Mouse (Mus musculus): ENCODE data around the gene Mocs2. TPM values are rescaled to one million over a fixed set of nuclear protein-coding genes. Genes with fewer than 3 reads are reported as not detected.

Mocs2 gene
- polyA plus RNA-seq, 1 experiment from 2014 or later: 62.7 TPM

- ATAC-seq (replicated peaks; ENCODE audit: insufficient number of reproducible peaks, insufficient read depth, low FRiP score, low read depth): no peak
- 80% methylated on average over 4 of the region's 4 CpGs for WGBS
- H3K27ac ChIP-seq: no peak overlapping the region
These were observed 15.3 kb downstream of the Mocs2 start for GRCm38 (mm10) chr13:114833351-114833750.

GRCm38 (mm10) chr13:114834580-114834979 lies 16.5 kb downstream of the Mocs2 start:
- 33% methylated on average over 2 of the region's 2 CpGs for WGBS

More at GRCm38 (mm10) chr13:114833351-114833750, 15.3 kb downstream of the Mocs2 start:
- Histone ChIP-seq H3K4me1 (replicated peaks) (peaks cover 2% of the 10 kb centered on the region), H3K9ac (no peak overlapping the region), H3K27me3 (no peaks in the 10 kb centered on the region), H3K9me3 (replicated peaks) (no peaks in the 10 kb centered on the region), H3K4me2 (no peak overlapping the region), H3K4me3 (no peak overlapping the region), H3K36me3 (peaks cover 10% of the 10 kb centered on the region)

DNA sequence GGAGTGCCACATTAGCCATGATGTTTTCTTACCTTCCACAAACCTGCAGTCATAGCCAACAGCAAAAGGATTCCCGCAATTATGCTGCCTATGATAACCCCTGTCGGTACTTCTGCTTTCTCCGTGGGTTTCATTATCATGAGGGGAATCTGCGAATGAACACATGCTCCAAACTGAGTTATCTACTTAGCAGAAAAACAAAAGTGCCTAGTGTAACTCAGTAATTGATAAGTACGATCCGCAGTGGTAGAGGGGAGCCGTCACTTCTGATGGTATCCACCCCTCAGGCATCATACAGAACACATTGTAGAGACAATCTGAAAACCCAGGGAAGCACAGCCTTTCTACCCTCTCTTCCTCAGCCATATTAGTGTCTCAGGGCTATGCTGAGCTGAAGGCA lies 19.0 kb downstream of the Mocs2 start:
- no peak overlapping the region for H3K9ac ChIP-seq
- no peaks in the 10 kb centered on the region for H3K27me3 ChIP-seq
- H3K4me3 ChIP-seq: no peak overlapping the region
- no peaks in the 10 kb centered on the region for H3K36me3 ChIP-seq
- H3K9me3 ChIP-seq (replicated peaks): no peaks in the 10 kb centered on the region
- no peak for ATAC-seq (replicated peaks; ENCODE audit: insufficient number of reproducible peaks, insufficient read depth, low FRiP score, low read depth)
- H3K27ac ChIP-seq: no peak overlapping the region
- 72% methylated on average over 7 of the region's 7 CpGs for WGBS
- H3K4me2 ChIP-seq: no peak overlapping the region
- peaks cover 10% of the 10 kb centered on the region for H3K4me1 ChIP-seq (replicated peaks)

More at GRCm38 (mm10) chr13:114834580-114834979, 16.5 kb downstream of the Mocs2 start:
- no peak for ATAC-seq (replicated peaks; ENCODE audit: insufficient number of reproducible peaks, insufficient read depth, low FRiP score, low read depth)
- H3K4me2 ChIP-seq: no peak overlapping the region
- H3K4me1 ChIP-seq (replicated peaks): peaks cover 10% of the 10 kb centered on the region
- H3K9me3 ChIP-seq (replicated peaks): no peaks in the 10 kb centered on the region
- H3K9ac ChIP-seq: no peak overlapping the region
- no peak overlapping the region for H3K4me3 ChIP-seq
- H3K27me3 ChIP-seq: no peaks in the 10 kb centered on the region
- H3K36me3 ChIP-seq: peaks cover 8% of the 10 kb centered on the region
- no peak overlapping the region for H3K27ac ChIP-seq

- Histone ChIP-seq H3K36me3 (no peaks in the 10 kb centered on the region), H3K4me2 (no peak overlapping the region), H3K4me1 (replicated peaks) (peaks cover 10% of the 10 kb centered on the region), H3K9me3 (replicated peaks) (no peaks in the 10 kb centered on the region), H3K27me3 (no peaks in the 10 kb centered on the region), H3K9ac (no peak overlapping the region), H3K4me3 (no peak overlapping the region), H3K27ac (peak overlapping the region; percentile 62)
- 18% methylated on average over 5 of the region's 5 CpGs for WGBS
- peak; percentile 79 for ATAC-seq (replicated peaks; ENCODE audit: insufficient number of reproducible peaks, insufficient read depth, low FRiP score, low read depth)
These were observed 20.5 kb downstream of the Mocs2 start for GRCm38 (mm10) chr13:114838535-114838990.

DNA sequence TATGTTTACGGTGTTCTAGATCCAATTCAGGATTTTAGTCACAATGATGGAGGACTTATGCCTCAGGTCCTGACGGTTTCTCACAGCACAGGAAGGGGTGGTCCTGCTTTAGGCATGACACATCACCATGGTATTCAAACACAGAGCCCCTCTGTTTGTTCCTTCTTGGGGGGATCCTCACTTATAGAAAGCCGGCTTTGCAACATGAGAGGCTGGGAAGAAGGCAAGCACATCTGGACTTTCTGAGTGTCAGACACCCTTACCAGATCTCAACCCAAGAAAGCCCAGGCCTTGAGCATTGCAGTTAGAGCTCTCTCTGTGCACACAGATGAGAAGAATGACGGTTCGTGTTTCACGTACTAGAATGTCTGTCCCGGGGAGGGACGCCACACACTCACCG lies 21.1 kb downstream of the Mocs2 start:
- no peak overlapping the region for H3K4me3 ChIP-seq
- no peaks in the 10 kb centered on the region for H3K36me3 ChIP-seq
- WGBS: 69% methylated on average over 9 of the region's 9 CpGs
- no peaks in the 10 kb centered on the region for H3K9me3 ChIP-seq (replicated peaks)
- H3K9ac ChIP-seq: no peak overlapping the region
- peak overlapping the region; percentile 62 for H3K27ac ChIP-seq
- H3K4me1 ChIP-seq (replicated peaks): peaks cover 10% of the 10 kb centered on the region
- ATAC-seq (replicated peaks; ENCODE audit: insufficient number of reproducible peaks, insufficient read depth, low FRiP score, low read depth): no peak; the same call in 1 of the 2 replicates
- H3K4me2 ChIP-seq: no peak overlapping the region
- no peaks in the 10 kb centered on the region for H3K27me3 ChIP-seq

DNA sequence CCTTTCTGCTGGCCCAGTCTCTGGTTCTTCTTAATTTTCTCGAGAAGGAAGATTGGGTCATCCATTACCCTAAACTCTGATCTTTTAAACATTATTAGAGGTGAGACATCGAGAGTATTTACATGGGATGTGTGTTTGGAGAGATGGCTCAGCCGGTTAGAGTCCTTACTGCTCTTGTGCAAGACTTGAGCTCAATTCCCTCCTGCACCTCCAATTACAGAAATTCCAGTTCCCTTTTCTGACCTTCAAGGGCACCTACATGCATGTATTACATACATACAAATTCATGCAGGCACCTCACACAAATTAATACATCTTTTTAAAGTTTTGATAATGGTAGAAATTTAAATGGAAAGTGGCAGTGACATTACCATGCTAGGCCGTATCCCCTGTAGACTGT lies 22.5 kb downstream of the Mocs2 start:
- Histone ChIP-seq H3K27me3 (no peaks in the 10 kb centered on the region), H3K36me3 (no peaks in the 10 kb centered on the region), H3K9me3 (replicated peaks) (no peaks in the 10 kb centered on the region), H3K9ac (no peak overlapping the region), H3K4me3 (no peak overlapping the region), H3K4me1 (replicated peaks) (peaks cover 10% of the 10 kb centered on the region), H3K27ac (no peak overlapping the region), H3K4me2 (no peak overlapping the region)
- 83% methylated on average over 4 of the region's 4 CpGs for WGBS
- ATAC-seq (replicated peaks; ENCODE audit: insufficient number of reproducible peaks, insufficient read depth, low FRiP score, low read depth): no peak

DNA sequence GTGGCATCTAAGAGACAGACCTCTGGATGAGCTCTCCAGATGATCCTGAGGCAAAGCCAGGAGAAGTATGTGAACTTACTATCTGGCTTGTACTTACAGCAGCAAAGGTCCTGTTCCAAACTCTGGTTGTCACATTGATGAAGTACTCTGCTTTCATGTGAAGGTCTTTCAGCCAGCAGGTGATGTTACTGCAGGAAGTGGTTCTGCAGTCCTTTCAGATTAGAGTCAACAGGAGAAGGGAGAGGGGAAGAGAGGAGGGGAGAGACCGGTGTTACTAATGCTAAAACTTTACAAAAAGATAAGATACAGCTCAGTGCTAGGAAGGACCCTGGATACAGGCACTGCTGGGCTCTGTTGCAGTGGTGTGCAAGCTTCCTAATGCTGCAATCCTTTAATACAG lies 25.3 kb downstream of the Mocs2 start:
- no peak for ATAC-seq (replicated peaks; ENCODE audit: insufficient number of reproducible peaks, insufficient read depth, low FRiP score, low read depth)
- 6% methylated on average over 1 of the region's 1 CpGs for WGBS
- H3K4me3 ChIP-seq: no peak overlapping the region
- H3K36me3 ChIP-seq: no peaks in the 10 kb centered on the region
- H3K9ac ChIP-seq: no peak overlapping the region
- H3K4me1 ChIP-seq (replicated peaks): peaks cover 9% of the 10 kb centered on the region
- H3K9me3 ChIP-seq (replicated peaks): no peaks in the 10 kb centered on the region
- no peak overlapping the region for H3K27ac ChIP-seq
- no peaks in the 10 kb centered on the region for H3K27me3 ChIP-seq
- H3K4me2 ChIP-seq: no peak overlapping the region

GRCm38 (mm10) chr13:114845804-114846203 lies 27.8 kb downstream of the Mocs2 start:
- Histone ChIP-seq H3K9me3 (replicated peaks) (no peaks in the 10 kb centered on the region), H3K4me1 (replicated peaks) (no peaks in the 10 kb centered on the region), H3K4me2 (no peak overlapping the region), H3K27me3 (no peaks in the 10 kb centered on the region), H3K4me3 (no peak overlapping the region), H3K27ac (no peak overlapping the region), H3K9ac (no peak overlapping the region), H3K36me3 (no peaks in the 10 kb centered on the region)
- 68% methylated on average over 6 of the region's 6 CpGs for WGBS
- ATAC-seq (replicated peaks; ENCODE audit: insufficient number of reproducible peaks, insufficient read depth, low FRiP score, low read depth): no peak; the same call in 1 of the 2 replicates

- Histone ChIP-seq H3K9ac (no peak overlapping the region), H3K4me1 (replicated peaks) (no peaks in the 10 kb centered on the region), H3K4me2 (no peak overlapping the region), H3K36me3 (no peaks in the 10 kb centered on the region), H3K27ac (no peak overlapping the region), H3K27me3 (no peaks in the 10 kb centered on the region), H3K4me3 (no peak overlapping the region), H3K9me3 (replicated peaks) (no peaks in the 10 kb centered on the region)
- WGBS: 55% methylated on average over 3 of the region's 3 CpGs
- ATAC-seq (replicated peaks; ENCODE audit: insufficient number of reproducible peaks, insufficient read depth, low FRiP score, low read depth): no peak
These were observed 30.9 kb downstream of the Mocs2 start for GRCm38 (mm10) chr13:114848945-114849344.

- Histone ChIP-seq H3K4me2 (no peak overlapping the region), H3K9ac (no peak overlapping the region), H3K27me3 (no peaks in the 10 kb centered on the region), H3K36me3 (no peaks in the 10 kb centered on the region), H3K9me3 (replicated peaks) (no peaks in the 10 kb centered on the region), H3K4me3 (no peak overlapping the region), H3K27ac (no peak overlapping the region), H3K4me1 (replicated peaks) (0 out of 2 replicates have a peak, but pooled peaks cover 2% of the 10 kb centered on the region)
- WGBS: 74% methylated on average over 6 of the region's 6 CpGs
- no peak for ATAC-seq (replicated peaks; ENCODE audit: insufficient number of reproducible peaks, insufficient read depth, low FRiP score, low read depth)
These were observed 34.5 kb downstream of the Mocs2 start for GRCm38 (mm10) chr13:114852264-114853111.

- Histone ChIP-seq H3K36me3 (no peaks in the 10 kb centered on the region), H3K4me1 (replicated peaks) (0 out of 2 replicates have a peak, but pooled peaks cover 2% of the 10 kb centered on the region), H3K9ac (no peak overlapping the region), H3K9me3 (replicated peaks) (no peaks in the 10 kb centered on the region), H3K27me3 (no peaks in the 10 kb centered on the region), H3K27ac (no peak overlapping the region), H3K4me3 (no peak overlapping the region), H3K4me2 (no peak overlapping the region)
- ATAC-seq (replicated peaks; ENCODE audit: insufficient number of reproducible peaks, insufficient read depth, low FRiP score, low read depth): no peak
- 90% methylated on average over 2 of the region's 2 CpGs for WGBS
These were observed 35.1 kb downstream of the Mocs2 start for GRCm38 (mm10) chr13:114853152-114853551.

DNA sequence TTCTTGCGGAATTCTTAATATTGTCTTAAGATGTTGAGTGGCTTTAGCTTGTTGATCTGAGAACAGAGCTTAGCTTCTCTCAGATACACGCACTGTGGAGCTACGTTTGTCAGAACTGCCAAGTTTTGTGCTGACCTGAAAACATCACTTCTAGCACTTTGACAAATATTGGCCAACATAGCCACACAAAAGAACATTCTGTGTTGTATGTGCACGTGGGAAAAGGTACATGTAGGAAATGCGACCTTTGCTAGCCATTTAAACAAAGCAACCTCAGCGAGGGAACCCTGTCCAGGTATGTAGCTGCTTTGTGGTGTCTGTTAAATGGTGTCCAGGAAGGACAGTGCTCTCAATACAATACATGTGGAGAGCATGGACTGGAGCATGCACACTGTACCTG lies 36.0 kb downstream of the Mocs2 start:
- Histone ChIP-seq H3K36me3 (no peaks in the 10 kb centered on the region), H3K4me1 (replicated peaks) (0 out of 2 replicates have a peak, but pooled peaks cover 2% of the 10 kb centered on the region), H3K4me3 (no peak overlapping the region), H3K27ac (no peak overlapping the region), H3K9me3 (replicated peaks) (no peaks in the 10 kb centered on the region), H3K9ac (no peak overlapping the region), H3K4me2 (no peak overlapping the region), H3K27me3 (no peaks in the 10 kb centered on the region)
- 84% methylated on average over 6 of the region's 6 CpGs for whole genome bisulfite sequencing
- no peak for ATAC-seq (replicated peaks; ENCODE audit: insufficient number of reproducible peaks, insufficient read depth, low FRiP score, low read depth)

All from heart, embryonic 15.5 days (tissue).